Mouse (Mus musculus): Measurements from ENCODE around the gene Pah. TPM values are rescaled to one million over a fixed set of nuclear protein-coding genes. Genes with fewer than 3 reads are reported as not detected.

Gene Pah
- total RNA-seq, 2 experiments from 2014 or later = not detected

Other genes with a start within 250 kb of the Pah start
- gene Ascl1, start 28.1 kb upstream of the Pah start, total RNA-seq (2021) = 1 to 10 TPM; 4.6 to 6.6 TPM